Mouse (Mus musculus): ENCODE measurements around the gene Gpr143. TPM values are rescaled to one million over a fixed set of nuclear protein-coding genes. Genes with fewer than 3 reads are reported as not detected.

Gpr143 gene
- polyA plus RNA-seq (2016; fragmentation: Nextera tagmentation; extraction: Ambion mirVana), result 0.19 and 0.26 TPM in 2 replicates

- 16% methylated on average over 26 of the region's 26 CpGs for WGBS
- Histone ChIP-seq H3K4me3 (peak within 1 kb of the TSS; percentile 37), H3K4me1 (peaks cover 3% of the 10 kb centered on the region; the same call in 1 of the 2 replicates), H3K27ac (no peak within 1 kb of the TSS), H3K9me3 (replicated peaks) (no peaks in the 10 kb centered on the region), H3K27me3 (ENCODE audit: low read depth, poor library complexity, severe bottlenecking) (peaks cover 72% of the 10 kb centered on the region), H3K36me3 (no peaks in the 10 kb centered on the region)
- peak; percentile 34 for DNase-seq (ENCODE audit: low spot score)
These were observed at the start of gene Gpr143 for GRCm38 (mm10) chrX:152781720-152782403. Gene Gpr143, plus strand, starts transcription at chrX:152781921.

GRCm38 (mm10) chrX:152735283-152735682 is 46.4 kb upstream of the Gpr143 start:
- Histone ChIP-seq H3K27me3 (ENCODE audit: low read depth, poor library complexity, severe bottlenecking) (peaks cover 89% of the 10 kb centered on the region), H3K4me3 (no peak overlapping the region)

GRCm38 (mm10) chrX:152738191-152738590 is 43.5 kb upstream of the Gpr143 start:
- 85% methylated on average over 2 of the region's 2 CpGs for WGBS
- no peak overlapping the region for H3K4me3 ChIP-seq
- no peaks in the 10 kb centered on the region for H3K4me1 ChIP-seq
- no peaks in the 10 kb centered on the region for H3K36me3 ChIP-seq
- peaks cover 96% of the 10 kb centered on the region for H3K27me3 ChIP-seq (ENCODE audit: low read depth, poor library complexity, severe bottlenecking)
- no peak overlapping the region for H3K27ac ChIP-seq
- H3K9me3 ChIP-seq (replicated peaks), result no peaks in the 10 kb centered on the region
- DNase-seq (ENCODE audit: low spot score), result no peak

More at GRCm38 (mm10) chrX:152735283-152735682, 46.4 kb upstream of the Gpr143 start:
- Histone ChIP-seq H3K9me3 (replicated peaks) (no peaks in the 10 kb centered on the region), H3K4me1 (no peaks in the 10 kb centered on the region), H3K27ac (no peak overlapping the region), H3K36me3 (no peaks in the 10 kb centered on the region)
- DNase-seq (ENCODE audit: low spot score), result no peak

GRCm38 (mm10) chrX:152738759-152739368 is 42.9 kb upstream of the Gpr143 start:
- H3K36me3 ChIP-seq, result no peaks in the 10 kb centered on the region
- DNase-seq (ENCODE audit: low spot score), result no peak
- no peaks in the 10 kb centered on the region for H3K4me1 ChIP-seq
- H3K4me3 ChIP-seq, result no peak overlapping the region
- WGBS, result 83% methylated on average over 4 of the region's 4 CpGs
- H3K9me3 ChIP-seq (replicated peaks), result no peaks in the 10 kb centered on the region
- no peak overlapping the region for H3K27ac ChIP-seq
- H3K27me3 ChIP-seq (ENCODE audit: low read depth, poor library complexity, severe bottlenecking), result peaks cover 99% of the 10 kb centered on the region

- H3K27ac ChIP-seq, result no peak overlapping the region
- peaks cover 95% of the 10 kb centered on the region for H3K27me3 ChIP-seq (ENCODE audit: low read depth, poor library complexity, severe bottlenecking)
- DNase-seq (ENCODE audit: low spot score), result no peak
- no peaks in the 10 kb centered on the region for H3K4me1 ChIP-seq
- H3K36me3 ChIP-seq, result no peaks in the 10 kb centered on the region
- no peak overlapping the region for H3K4me3 ChIP-seq
- H3K9me3 ChIP-seq (replicated peaks), result no peaks in the 10 kb centered on the region
These were observed 38.1 kb upstream of the Gpr143 start for GRCm38 (mm10) chrX:152743642-152744041.

- peaks cover 93% of the 10 kb centered on the region for H3K27me3 ChIP-seq (ENCODE audit: low read depth, poor library complexity, severe bottlenecking)
- no peak overlapping the region for H3K27ac ChIP-seq
- 90% methylated on average over 2 of the region's 2 CpGs for WGBS
- H3K4me3 ChIP-seq, result no peak overlapping the region
- H3K4me1 ChIP-seq, result no peaks in the 10 kb centered on the region
- DNase-seq (ENCODE audit: low spot score), result no peak
- H3K9me3 ChIP-seq (replicated peaks), result no peaks in the 10 kb centered on the region
- no peaks in the 10 kb centered on the region for H3K36me3 ChIP-seq
These were observed 35.8 kb upstream of the Gpr143 start for GRCm38 (mm10) chrX:152745925-152746324.

GRCm38 (mm10) chrX:152755819-152756218 is 25.9 kb upstream of the Gpr143 start:
- no peak for DNase-seq (ENCODE audit: low spot score)
- no peaks in the 10 kb centered on the region for H3K4me1 ChIP-seq
- peaks cover 28% of the 10 kb centered on the region; the same call in 1 of the 2 replicates for H3K27me3 ChIP-seq (ENCODE audit: low read depth, poor library complexity, severe bottlenecking)
- WGBS, result 94% methylated on average over 1 of the region's 1 CpGs
- H3K9me3 ChIP-seq (replicated peaks), result no peaks in the 10 kb centered on the region
- no peaks in the 10 kb centered on the region for H3K36me3 ChIP-seq
- H3K27ac ChIP-seq, result no peak overlapping the region
- H3K4me3 ChIP-seq, result no peak overlapping the region

GRCm38 (mm10) chrX:152756293-152756692 is 25.4 kb upstream of the Gpr143 start:
- H3K9me3 ChIP-seq (replicated peaks), result no peaks in the 10 kb centered on the region
- H3K4me3 ChIP-seq, result no peak overlapping the region
- no peaks in the 10 kb centered on the region for H3K36me3 ChIP-seq
- 95% methylated on average over 5 of the region's 5 CpGs for WGBS
- H3K27me3 ChIP-seq (ENCODE audit: low read depth, poor library complexity, severe bottlenecking), result peaks cover 26% of the 10 kb centered on the region; the same call in 1 of the 2 replicates
- no peak overlapping the region for H3K27ac ChIP-seq
- DNase-seq (ENCODE audit: low spot score), result no peak
- no peaks in the 10 kb centered on the region for H3K4me1 ChIP-seq

- Histone ChIP-seq H3K36me3 (no peaks in the 10 kb centered on the region), H3K9me3 (replicated peaks) (no peaks in the 10 kb centered on the region), H3K27ac (no peak overlapping the region), H3K27me3 (ENCODE audit: low read depth, poor library complexity, severe bottlenecking) (peaks cover 40% of the 10 kb centered on the region), H3K4me1 (no peaks in the 10 kb centered on the region), H3K4me3 (no peak overlapping the region)
- 51% methylated on average over 2 of the region's 2 CpGs for WGBS
- no peak for DNase-seq (ENCODE audit: low spot score)
These were observed 19.3 kb upstream of the Gpr143 start for GRCm38 (mm10) chrX:152762437-152762836.

GRCm38 (mm10) chrX:152762855-152763254 is 18.9 kb upstream of the Gpr143 start:
- no peaks in the 10 kb centered on the region for H3K4me1 ChIP-seq
- H3K27ac ChIP-seq, result no peak overlapping the region
- H3K4me3 ChIP-seq, result no peak overlapping the region
- WGBS, result 69% methylated on average over 2 of the region's 2 CpGs
- peaks cover 45% of the 10 kb centered on the region for H3K27me3 ChIP-seq (ENCODE audit: low read depth, poor library complexity, severe bottlenecking)
- no peaks in the 10 kb centered on the region for H3K36me3 ChIP-seq
- H3K9me3 ChIP-seq (replicated peaks), result no peaks in the 10 kb centered on the region
- no peak for DNase-seq (ENCODE audit: low spot score)

- Histone ChIP-seq H3K9me3 (replicated peaks) (no peaks in the 10 kb centered on the region), H3K4me1 (no peaks in the 10 kb centered on the region), H3K27ac (no peak overlapping the region), H3K36me3 (no peaks in the 10 kb centered on the region), H3K27me3 (ENCODE audit: low read depth, poor library complexity, severe bottlenecking) (peaks cover 58% of the 10 kb centered on the region), H3K4me3 (no peak overlapping the region)
- no peak for DNase-seq (ENCODE audit: low spot score)
- WGBS, result 51% methylated on average over 2 of the region's 2 CpGs
These were observed 17.6 kb upstream of the Gpr143 start for GRCm38 (mm10) chrX:152764171-152764570.

- Histone ChIP-seq H3K9me3 (replicated peaks) (no peaks in the 10 kb centered on the region), H3K27me3 (ENCODE audit: low read depth, poor library complexity, severe bottlenecking) (peaks cover 69% of the 10 kb centered on the region), H3K36me3 (no peaks in the 10 kb centered on the region), H3K27ac (peak within 1 kb of the TSS; percentile 83), H3K4me3 (peak within 1 kb of the TSS; percentile 65), H3K4me1 (no peaks in the 10 kb centered on the region)
- WGBS, result 9% methylated on average over 52 of the region's 55 CpGs
- no peak for DNase-seq (ENCODE audit: low spot score)
These were observed 12.7 kb upstream of the Gpr143 start, which contains the start of gene Shroom2 for GRCm38 (mm10) chrX:152768891-152769599. Gene Shroom2, minus strand, starts transcription at chrX:152769465.

GRCm38 (mm10) chrX:152769600-152770157 is 12.0 kb upstream of the Gpr143 start:
- WGBS, result 5% methylated on average over 39 of the region's 48 CpGs
- H3K36me3 ChIP-seq, result no peaks in the 10 kb centered on the region
- peaks cover 64% of the 10 kb centered on the region for H3K27me3 ChIP-seq (ENCODE audit: low read depth, poor library complexity, severe bottlenecking)
- peak; percentile 81 for DNase-seq (ENCODE audit: low spot score)
- peak overlapping the region; percentile 65 for H3K4me3 ChIP-seq
- peak overlapping the region; percentile 83 for H3K27ac ChIP-seq
- no peaks in the 10 kb centered on the region for H3K4me1 ChIP-seq
- no peaks in the 10 kb centered on the region for H3K9me3 ChIP-seq (replicated peaks)
